Mouse (Mus musculus) embryo, embryonic 11 days (tissue): ENCODE results near the gene Notch3.

Experiments
- DNase-seq: peaks from one replicate; pipeline ENCODE4 v3.0.0-alpha.2; 2015

Notch3 gene

DNA sequence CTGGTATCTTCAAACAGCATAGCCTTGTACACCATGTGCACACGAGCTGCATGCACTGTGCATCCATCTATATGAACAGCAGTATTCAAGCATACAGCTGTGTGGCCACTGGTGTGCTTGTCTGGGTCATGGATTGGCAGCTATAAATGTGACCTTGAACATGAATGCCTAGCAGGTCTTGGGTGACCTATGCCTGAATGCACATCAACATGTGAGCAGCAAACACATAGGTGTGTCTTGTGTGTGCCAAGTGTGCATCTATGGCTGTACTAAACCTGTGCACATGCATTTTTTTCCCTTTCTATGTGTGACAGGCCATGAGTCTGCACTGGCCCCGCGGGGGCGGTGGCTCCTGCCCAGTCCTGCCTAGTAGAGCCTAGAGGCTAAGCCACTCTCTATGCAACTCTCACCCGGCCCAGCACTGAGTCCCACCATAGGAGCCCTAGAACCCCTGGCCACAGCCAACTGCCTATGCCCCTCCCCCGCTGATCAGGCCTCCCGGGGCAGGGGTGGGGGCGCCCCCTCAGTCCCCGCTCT, 1.3 kb downstream of the Notch3 start:
- DNase-seq, result peak; percentile 33

DNA sequence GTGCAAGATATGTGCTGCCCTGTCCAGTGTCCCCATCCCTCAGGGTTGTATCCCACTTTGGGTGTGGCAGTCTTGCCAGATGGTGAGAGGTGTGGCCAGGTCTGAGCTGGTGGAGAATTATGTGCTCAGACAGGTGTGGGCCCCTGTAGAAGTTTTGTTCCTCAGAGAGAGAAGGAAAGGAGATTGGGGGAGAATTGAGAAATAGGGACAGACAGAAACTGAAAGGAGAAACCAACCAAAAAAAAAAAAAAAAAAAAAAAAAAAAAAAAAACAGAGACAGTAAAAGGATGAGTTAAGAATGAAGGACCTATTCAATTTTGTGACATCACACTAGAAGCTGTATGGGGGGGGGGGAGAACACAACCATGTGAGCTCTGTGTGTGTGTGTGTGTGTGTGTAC, 1.9 kb downstream of the Notch3 start:
- DNase-seq, result no peak

DNA sequence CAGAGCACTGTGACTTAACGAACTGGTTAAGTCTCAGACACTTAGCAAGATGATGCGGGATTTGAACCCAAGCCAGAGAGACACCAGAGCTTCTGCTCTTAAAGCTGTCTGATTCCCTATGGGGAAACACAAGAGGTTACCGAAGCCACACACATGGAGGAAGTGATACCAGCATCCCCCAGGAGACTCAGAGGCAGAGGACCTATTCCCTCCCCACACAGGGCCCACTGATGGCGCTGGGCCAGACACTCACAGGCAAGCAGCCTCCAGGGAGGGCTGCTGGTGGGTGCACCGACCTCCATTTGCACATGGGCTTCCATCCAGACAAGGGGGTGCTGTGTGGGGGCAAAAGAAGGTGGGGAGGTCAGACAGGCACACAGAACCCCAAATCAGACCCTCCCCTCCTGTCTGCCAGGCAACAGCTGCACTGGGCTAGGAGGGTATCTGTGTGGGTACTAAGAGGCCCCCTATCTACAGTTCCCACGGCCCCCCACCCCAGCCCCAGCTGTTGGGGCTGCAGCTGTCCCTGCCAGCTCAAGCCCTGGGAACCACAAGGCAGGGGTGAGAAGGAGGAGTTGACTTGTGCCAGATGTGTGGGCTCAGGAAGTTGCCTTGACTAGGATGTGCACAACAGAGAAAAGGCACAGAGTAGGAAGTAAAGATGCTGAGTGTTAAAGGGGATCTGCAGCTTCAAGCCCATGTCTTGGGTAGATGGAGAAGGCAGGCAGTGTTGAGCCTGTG, 2.6 kb downstream of the Notch3 start:
- DNase-seq, result no peak

DNA sequence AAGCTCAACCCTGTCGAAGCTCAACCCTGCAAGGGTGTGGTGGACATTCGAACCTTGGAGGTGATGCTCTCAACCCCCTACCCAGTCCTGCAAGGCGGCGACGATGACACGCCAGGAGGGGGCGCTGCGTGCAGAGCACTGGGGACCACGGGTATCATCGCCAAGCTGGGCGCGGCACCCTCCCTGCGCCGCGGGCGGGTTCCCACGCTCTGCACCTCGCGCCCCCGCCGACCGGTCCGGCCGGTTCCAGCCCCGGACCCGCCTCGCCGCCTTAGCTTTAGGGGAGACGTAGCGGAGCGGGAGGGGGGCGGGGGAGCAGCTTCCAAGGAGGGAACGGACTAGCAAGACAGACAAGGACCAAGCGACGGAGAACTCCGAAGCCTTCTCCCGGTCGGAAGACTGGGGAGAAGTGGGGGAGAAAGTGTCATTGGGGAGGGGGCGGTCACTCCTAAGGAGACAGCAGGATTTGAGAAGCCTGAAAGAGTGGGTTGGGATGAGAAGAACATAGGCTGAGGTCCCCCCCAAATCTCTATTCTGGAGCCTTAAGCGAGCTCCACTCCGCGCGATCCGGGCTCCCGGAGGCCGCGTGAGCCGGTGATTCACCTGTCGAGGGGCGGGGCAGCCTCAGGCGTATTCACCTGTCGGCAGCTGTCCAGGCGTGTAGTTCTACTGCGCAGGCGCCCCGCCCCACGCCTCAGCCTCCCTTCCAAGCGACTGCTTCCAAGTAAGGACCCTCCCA, 4.4 kb downstream of the Notch3 start:
- peak; percentile 79 for DNase-seq

DNA sequence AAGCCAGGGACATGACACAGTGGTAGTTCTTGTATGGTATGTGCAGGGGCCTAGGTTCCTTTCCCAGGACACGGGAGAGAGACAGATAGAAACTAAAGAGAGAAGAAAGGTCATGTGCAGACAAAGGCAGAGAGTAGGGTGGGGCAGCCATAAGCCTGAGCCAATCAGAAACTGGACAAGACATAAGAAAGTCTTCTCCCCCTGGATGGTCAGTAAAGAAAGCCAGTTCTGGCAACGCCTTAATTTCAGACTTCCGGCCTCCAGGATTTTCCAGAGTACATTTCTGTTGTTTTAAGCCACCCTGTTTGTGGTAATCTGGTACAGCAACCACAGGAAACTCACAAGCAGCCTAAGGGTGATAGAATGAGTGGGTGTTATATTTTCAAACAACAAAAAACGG, 5.8 kb downstream of the Notch3 start:
- no peak for DNase-seq

DNA sequence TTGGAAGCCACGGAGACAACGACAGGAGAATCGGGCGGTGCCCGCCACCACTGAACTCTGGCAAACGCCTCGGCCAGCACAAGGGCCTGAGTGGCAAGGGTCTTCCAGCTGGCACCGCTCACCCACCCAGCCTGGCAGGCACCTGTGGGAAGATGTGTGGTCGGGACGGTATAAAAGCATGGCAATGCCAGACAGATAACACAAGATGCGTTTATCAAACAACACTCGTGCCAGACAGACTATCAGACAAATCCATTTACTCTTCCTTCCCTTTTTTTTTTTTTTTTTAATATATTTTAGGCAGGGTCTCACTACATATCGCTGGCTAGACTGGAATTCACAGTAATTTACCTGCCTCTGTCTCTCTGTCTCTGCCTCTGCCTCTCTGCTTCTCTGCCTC, 7.8 kb downstream of the Notch3 start:
- DNase-seq, result no peak

DNA sequence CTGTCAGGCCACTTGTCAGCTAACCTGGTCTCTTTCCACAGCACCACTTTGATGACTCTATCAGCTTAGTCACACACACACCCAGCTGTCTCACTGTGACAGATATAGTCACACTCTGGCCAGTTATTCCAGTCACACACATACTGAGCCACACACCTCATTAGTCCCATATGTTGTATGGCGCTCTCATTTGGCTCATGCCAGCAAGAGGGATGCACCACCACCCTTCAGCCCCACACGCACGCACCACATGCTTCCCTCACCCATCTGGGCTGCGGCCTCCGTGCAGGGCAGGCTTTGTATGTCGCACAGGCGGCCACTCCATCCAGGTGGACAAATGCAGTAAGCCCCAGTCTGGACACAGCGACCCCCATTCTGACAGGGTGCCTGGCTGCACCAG, 19.9 kb downstream of the Notch3 start:
- no peak for DNase-seq

DNA sequence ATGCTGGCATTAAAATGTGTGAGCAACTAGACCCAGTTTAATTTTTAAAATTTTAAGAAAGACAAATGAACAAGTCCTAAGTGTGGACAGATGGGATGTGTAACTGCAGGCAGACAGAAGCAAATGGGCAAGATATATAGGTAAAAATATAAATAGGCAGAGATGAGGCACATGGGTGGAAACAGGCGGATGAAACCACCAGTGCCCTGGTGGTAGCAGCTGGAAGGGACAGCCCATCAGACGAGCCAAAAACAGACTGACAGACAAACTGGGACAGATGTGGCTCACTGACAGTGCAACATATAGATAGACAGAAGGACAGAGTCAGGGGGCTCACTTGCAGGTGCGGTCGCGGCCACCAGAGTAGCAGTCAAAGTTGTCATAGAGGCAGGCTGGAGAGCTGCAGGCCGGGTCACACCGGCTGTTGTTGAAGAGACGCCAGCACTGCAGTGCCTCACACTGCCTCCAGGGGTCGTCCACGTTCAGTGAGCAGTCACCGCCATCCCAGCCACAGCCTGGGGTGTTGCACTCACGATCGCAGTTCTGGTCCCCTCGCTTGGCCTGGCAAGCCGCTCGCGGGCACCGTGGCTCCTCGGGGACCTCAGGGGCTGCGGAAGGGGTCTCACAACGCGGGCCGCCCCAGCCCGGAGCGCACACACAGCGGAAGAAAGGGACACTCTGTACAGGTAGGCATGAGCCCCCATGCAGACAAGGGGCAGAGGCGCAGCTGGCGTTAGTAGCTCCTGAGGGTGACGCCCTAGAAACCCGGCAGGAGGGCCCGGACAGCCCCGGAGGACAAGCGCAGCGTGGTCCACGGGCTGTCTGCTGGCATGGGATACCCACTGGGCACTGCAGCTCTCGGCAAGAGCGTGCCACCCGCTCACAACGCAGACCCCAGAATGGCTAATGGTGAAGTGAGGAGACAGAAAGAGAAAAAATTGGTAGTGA, 23.5 kb downstream of the Notch3 start:
- DNase-seq, result peak; percentile 85

DNA sequence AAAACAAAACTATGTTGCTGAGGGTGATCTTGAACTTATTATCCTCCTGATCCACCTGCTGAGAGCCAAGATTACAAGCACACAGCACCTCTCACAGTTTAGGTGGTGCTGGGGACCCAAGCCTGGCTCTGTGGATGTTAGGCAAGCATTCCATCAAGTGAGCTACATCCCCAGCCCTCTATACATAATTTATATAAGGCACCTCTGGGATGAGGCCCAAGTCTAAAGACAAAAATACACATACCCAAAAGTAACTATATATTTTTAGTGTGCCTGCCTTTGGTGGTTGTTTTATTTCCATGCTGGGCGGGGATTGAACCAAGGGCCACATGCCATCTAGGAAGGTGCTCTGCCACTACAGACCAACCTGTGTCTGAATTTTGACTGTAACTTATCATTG, 24.4 kb downstream of the Notch3 start:
- no peak for DNase-seq

DNA sequence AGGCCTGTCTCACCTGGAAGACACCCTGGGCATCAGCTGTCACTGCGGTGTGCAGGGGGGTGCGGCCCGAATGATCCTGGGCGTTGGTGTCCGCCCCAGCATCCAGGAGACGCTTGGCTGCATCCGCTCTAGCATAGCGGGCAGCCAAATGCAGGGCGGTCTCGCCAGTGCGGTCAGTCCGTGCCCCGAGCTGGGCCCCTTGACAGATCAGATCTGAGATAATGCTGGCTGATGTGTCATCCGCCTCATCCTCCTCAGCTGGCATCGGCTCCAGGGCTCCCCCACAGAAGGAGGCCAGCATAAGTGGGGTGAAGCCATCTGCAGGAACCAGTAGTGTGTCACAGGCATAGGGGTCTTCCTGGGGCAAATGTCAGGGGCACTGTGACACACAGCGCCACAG, 33.3 kb downstream of the Notch3 start:
- DNase-seq, result no peak

DNA sequence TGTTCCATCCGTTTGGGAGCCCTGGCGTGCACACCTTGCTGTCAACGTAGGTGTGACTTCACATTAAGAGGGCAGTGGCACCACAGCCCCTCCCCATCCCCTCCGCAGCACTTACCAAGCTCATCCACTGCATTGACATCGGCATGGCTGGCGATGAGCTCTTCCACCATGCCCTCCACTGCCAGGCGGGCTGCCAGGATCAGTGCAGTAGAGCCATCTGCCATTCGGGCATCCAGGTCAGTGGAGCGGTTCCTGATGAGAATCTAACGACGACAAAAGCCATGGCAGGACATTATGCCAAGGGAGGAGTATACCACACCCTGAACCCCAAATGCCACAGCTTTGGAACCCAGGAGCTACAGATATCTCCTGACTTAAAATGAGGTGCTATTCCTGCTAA, 34.6 kb downstream of the Notch3 start:
- no peak for DNase-seq

DNA sequence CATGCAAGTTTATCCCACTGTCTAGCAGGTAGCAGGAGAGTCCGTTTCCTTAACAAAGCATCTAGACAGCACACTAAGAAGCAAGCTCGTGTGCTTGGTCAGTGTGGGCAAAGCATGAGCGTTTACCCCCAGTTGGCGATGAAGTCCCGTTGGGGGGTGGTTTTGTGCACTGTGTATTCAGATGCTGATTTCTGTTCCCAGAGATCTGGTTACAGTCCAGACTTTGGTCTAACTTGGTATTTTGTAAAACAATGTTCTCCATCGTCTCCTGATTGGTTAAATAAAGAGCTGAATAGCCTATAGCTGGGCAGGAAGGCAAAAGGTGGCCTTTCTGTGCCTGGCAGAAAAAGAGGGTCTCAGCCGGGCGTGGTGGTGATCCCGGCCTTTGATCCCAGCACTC, 36.1 kb downstream of the Notch3 start:
- no peak for DNase-seq

DNA sequence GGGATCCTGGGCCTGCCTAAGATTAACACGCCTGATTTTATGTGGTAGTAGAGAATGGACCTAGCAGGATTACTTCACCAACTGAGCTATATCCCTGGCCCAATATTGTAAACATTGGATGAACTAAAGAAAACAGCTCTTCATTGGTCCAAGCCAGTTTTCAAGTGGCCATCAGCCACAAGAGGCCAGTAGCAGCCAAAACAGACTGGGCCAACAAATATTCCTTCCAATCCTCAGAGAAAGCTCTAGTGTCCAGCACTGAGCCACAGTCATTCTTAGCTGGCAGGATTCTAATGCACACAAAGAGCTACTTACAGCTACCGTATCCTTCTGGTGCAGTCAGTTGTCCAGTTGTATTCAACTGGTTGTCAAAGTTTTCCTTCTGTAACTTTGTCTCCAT, 39.5 kb downstream of the Notch3 start:
- no peak for DNase-seq

DNA sequence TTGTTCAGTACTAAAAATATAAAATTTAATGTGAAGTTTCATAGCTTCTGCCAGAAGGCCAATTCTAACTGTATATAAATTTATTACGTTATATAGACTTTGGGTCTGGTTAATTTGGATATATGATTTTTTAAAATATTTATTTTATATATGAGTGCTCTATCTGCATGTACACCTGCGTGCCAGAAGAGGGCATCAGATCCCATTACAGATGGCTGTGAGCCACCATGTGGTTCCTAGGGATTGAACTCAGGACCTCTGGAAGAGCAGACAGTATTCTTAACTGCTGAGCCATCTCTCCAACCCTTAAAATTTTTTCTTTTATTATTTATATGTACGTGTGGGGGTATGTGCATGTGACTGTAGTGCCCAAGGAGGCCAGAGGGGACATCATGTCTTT, 41.2 kb downstream of the Notch3 start:
- no peak for DNase-seq

DNA sequence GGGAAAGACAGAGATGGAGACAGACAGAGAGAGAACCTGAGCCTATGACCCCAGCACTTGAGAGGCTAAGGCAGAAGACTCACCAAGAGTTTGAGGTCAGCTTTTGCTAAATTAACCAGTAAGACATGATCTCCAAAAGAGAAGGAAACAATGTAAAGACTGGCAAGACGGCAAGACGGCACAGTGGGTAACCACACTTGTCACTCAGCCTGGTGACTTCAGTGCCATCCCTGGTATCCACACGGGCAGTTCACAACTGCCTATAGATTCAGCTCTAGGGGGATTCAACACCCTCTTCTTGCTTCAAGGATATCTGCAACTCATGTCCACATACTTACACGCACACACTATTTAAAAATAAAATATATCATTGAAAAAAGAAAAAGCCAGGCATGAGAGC, 43.1 kb downstream of the Notch3 start:
- no peak for DNase-seq

DNA sequence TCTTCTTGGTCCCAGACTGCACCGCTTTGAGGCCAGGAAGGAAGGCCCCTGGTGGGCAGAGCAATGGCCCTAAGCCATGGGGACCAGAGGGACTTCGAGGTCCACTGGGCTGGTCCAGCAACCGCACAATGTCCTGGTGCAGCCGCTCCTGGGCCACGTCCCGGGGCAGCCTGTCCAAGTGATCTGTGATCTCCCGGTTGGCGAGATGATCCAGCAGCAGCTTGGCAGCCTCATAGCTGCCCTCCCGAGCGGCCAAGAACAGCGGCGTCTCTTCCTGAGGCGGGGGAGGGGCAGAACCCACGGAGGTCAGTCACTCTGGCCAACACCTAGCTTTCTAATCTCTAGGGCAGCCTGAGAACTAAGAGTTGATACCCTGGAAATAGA, 44.1 kb downstream of the Notch3 start:
- DNase-seq, result no peak

DNA sequence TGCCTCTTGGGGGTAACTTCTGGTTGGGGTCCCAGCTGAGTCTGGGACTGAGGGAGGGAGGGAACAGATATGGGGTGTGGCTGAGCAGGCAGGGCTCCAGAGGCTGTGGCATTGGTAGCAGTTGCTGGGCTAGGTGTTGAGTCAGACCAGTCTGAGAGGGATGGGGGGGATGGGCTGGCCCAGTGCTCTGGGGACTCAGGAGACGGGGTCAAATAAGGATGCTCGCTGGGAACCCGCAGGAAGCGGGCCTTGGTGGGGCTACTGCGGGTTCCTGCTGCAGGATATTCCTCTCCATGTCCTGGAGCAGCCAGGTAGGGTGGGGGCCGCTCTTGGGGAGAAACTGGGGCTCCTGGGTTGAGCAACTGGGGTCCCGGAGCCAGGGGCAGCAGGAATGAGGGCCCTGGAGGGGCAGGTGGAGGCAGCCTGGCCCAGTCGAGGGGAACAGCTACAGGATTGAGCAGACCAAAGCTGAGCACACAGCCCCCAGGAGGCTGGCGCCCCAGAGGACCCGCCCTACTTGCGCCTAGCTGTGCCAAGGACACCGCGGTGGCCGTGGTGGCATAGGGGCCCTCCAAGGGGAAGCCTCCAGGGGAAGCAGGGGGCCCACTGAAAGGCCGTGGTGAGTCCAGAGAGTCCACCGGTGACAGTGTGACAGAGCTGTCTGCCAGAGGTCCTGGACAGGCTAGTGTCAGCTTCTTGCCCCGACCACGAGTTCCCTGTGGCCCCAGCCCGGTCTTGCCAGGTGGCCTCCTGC, 44.6 kb downstream of the Notch3 start:
- no peak for DNase-seq

DNA sequence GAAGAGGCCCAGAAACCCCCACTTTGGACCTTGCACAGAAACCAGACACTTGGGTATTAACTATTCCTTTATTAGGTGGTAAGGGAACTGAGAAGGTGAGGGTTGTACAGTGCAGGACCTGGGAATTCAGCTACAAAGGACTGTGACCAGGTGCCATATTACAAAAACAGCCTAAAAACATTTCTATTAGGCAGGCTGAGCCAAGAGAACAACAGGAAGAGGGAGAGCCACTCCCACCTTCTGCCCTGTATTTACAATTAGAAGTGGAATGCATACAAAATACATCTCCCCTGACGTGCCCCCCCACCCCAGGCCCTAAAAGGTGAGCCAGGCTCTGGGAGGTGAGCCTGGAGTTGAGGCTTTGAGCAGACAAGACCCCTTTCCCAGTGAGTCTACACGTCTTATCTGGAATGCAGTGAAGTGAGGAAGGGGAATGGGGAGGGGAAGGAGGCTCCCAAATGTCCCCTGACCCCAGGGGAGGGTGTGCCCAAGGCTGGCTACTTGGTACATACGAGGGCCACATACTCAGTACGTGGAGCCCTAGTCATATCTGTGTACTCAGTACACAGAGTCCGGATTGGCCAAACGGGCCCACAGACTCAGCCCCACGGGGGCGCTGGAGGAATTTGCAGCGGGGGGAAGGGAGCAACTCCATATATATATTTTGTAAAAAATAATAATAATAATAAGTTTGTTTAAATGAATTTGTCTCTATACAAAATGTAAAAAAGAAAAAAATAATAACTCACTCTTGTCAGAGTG, 45.7 kb downstream of the Notch3 start:
- DNase-seq, result no peak

DNA sequence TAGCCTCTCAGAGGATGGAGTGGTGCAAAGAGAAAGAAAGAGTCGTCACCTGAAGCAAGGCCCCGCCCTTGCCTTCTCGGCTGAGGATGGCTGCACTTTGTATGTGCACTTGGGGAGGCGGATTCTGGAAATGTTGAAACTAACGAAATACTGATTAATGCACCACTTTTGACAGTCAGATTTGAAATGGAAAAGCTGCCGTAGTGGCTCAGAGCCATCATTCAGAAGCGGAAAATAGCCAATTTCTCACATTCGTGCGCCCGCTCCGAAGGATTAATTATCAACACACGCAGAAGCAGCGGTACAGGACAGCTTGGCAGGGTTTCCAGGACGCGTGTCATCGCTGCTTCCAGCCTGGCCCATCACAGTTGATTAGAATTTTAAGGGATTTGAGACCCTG, 47.5 kb downstream of the Notch3 start:
- no peak for DNase-seq

DNA sequence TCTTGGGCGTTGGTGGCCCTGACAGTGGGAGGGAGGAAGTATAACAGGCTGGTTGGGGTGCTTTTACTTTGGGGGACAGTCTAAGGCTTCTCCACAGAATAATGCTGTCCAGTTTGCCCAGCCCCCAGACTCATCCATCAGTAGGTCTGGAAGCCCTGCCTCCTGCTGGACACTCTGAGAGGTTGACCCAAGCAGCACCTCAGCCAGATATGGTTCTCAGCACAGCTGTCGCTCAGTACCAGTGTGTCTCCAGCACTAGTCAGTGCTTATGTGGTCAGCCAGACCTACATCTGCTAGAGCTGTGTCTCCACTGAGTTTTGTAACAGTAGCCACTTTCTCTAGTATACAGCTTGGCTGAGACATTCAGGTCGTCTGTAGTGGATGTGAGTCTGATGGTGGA, 48.2 kb downstream of the Notch3 start:
- no peak for DNase-seq

DNA sequence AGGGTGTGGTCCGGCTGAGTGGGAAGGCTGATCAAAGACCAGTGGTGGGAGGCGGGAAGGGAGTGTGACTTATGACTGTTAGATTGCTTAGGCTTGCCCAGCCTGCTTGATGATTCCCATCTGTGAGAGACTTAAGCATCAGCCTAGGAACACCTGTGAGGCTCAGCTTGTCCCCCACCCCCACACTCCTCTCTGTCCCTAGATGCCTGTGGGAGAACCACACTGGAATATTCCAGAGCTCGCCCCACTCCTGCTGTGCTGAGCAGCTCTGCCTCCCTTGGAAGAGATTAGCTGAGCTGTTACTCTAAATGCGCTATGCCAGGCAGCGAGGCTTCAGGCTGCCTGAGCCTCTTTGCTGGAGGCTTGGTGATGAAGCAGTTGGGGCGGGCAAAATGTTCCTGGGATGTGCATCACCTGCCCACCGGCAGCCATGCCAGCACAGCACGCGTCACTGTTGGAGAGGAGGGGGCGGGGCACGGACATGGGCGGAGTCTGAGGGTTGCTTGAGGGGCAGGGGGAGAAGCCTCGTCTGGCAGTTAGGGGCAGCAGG, 48.7 kb downstream of the Notch3 start:
- DNase-seq, result peak; percentile 74
